Mouse (Mus musculus) MEL (cell line): ENCODE measurements around the gene Ankrd34c. TPM values are rescaled to one million over a fixed set of nuclear protein-coding genes. Genes with fewer than 3 reads are reported as not detected.

ENCODE experiments used
- DNase-seq: peaks from one replicate; pipeline ENCODE4 v3.0.0; 2011; ENCODE audit warnings: low read depth, low spot score
- H3K27ac ChIP-seq: 2 replicates; pipeline ENCODE4 v1.5.1; 2012; ENCODE audit warnings: low read depth, mild to moderate bottlenecking, control low read depth, low read length, moderate library complexity; ENCODE audit not compliant: control insufficient read depth
- H3K27me3 ChIP-seq, 2 experiments: fragments of 150-350 bp in 1 of 2; sonication (generic) in 1 of 2; 2 replicates each; pipeline ENCODE4 v1.6.1; 2012; ENCODE audit warnings: low read length in 2 of 2, mild to moderate bottlenecking in 2 of 2, improper control_type of control experiment in 1 of 2, moderate library complexity in 1 of 2; ENCODE audit not compliant: insufficient read depth in 2 of 2, control insufficient read depth in 1 of 2
- H3K36me3 ChIP-seq, 2 experiments: 2 replicates each; pipeline ENCODE4 v1.6.1; 2012 to 2014; ENCODE audit warnings: low read length in 2 of 2, improper control_type of control experiment in 1 of 2, inconsistent platforms in 1 of 2, mild to moderate bottlenecking in 1 of 2; ENCODE audit not compliant: insufficient read depth in 2 of 2, control insufficient read depth in 1 of 2
- H3K4me1 ChIP-seq, 2 experiments: fragments of 150-350 bp in 1 of 2; sonication (generic) in 1 of 2; 2 replicates each; pipeline ENCODE4 v1.6.1; 2012; ENCODE audit warnings: low read length in 2 of 2, improper control_type of control experiment in 1 of 2, mild to moderate bottlenecking in 1 of 2; ENCODE audit not compliant: insufficient read depth in 2 of 2, control insufficient read depth in 1 of 2
- H3K4me3 ChIP-seq, 2 experiments: fragments of 150-350 bp in 1 of 2; sonication (generic) in 1 of 2; 2 replicates each; pipeline ENCODE4 v1.5.1; 2012; ENCODE audit warnings: low read depth in 2 of 2, low read length in 2 of 2, mild to moderate bottlenecking in 2 of 2, moderate library complexity in 2 of 2, control low read depth in 1 of 2, improper control_type of control experiment in 1 of 2; ENCODE audit not compliant: control insufficient read depth in 1 of 2, insufficient read depth in 1 of 2
- H3K79me2 ChIP-seq: 2 replicates; pipeline ENCODE4 v1.6.1; 2012; ENCODE audit warnings: mild to moderate bottlenecking, low read length, moderate library complexity; ENCODE audit not compliant: control insufficient read depth, poor library complexity, insufficient read depth
- H3K9ac ChIP-seq: 2 replicates; pipeline ENCODE4 v1.6.1; 2012; ENCODE audit warnings: low read depth, mild to moderate bottlenecking, control low read depth, low read length, moderate library complexity; ENCODE audit not compliant: control insufficient read depth, poor library complexity, severe bottlenecking
- H3K9me3 ChIP-seq: fragments of 150-350 bp; sonication (generic); replicated peaks from 2 replicates; pipeline ENCODE4 v1.6.1; 2012; ENCODE audit warnings: mild to moderate bottlenecking, low read length, improper control_type of control experiment, moderate library complexity; ENCODE audit not compliant: insufficient read depth
- ETS1 ChIP-seq: IDR thresholded peaks from 2 replicates; pipeline ENCODE4 v1.6.1; 2012; ENCODE audit warnings: low read depth, mild to moderate bottlenecking, inconsistent platforms, low read length, improper control_type of control experiment, moderate library complexity
- HCFC1 ChIP-seq: IDR thresholded peaks from 2 replicates; pipeline ENCODE4 v1.6.1; 2012; ENCODE audit warnings: low read depth, mild to moderate bottlenecking, inconsistent platforms, low read length, improper control_type of control experiment, moderate library complexity
- KAT2A ChIP-seq: conservative IDR thresholded peaks from 2 replicates; pipeline ENCODE4 v1.6.1; 2012; ENCODE audit warnings: low read depth, low read length, improper control_type of control experiment, inconsistent platforms
- MAX ChIP-seq: IDR thresholded peaks from 2 replicates; pipeline ENCODE4 v1.6.1; 2011; ENCODE audit warnings: low read length, improper control_type of control experiment
- MEF2A ChIP-seq: IDR thresholded peaks from 2 replicates; pipeline ENCODE4 v1.6.1; 2014; ENCODE audit warnings: low read depth, mild to moderate bottlenecking, inconsistent platforms, low read length, improper control_type of control experiment; ENCODE audit not compliant: poor library complexity, insufficient replicate concordance, severe bottlenecking; ENCODE audit errors: extremely low read depth
- MYB ChIP-seq: IDR thresholded peaks from 2 replicates; pipeline ENCODE4 v1.6.1; 2011; ENCODE audit warnings: mild to moderate bottlenecking, low read depth, low read length, improper control_type of control experiment
- MYC ChIP-seq: IDR thresholded peaks from 2 replicates; pipeline ENCODE4 v1.6.1; 2011; ENCODE audit warnings: low read depth, mild to moderate bottlenecking, low read length, improper control_type of control experiment, moderate library complexity
- NELFE ChIP-seq: IDR thresholded peaks from 2 replicates; pipeline ENCODE4 v1.6.1; 2011; ENCODE audit warnings: low read depth, low read length, improper control_type of control experiment
- NRF1 ChIP-seq: IDR thresholded peaks from 2 replicates; pipeline ENCODE4 v1.6.1; 2014; ENCODE audit warnings: low read depth, mild to moderate bottlenecking, inconsistent platforms, low read length, improper control_type of control experiment, moderate library complexity; ENCODE audit not compliant: poor library complexity, insufficient read depth, severe bottlenecking
- POLR2AphosphoS2 ChIP-seq: IDR thresholded peaks from 2 replicates; pipeline ENCODE4 v1.6.1; 2011; ENCODE audit warnings: low read length, improper control_type of control experiment
- RCOR1 ChIP-seq: IDR thresholded peaks from 2 replicates; pipeline ENCODE4 v1.6.1; 2012; ENCODE audit warnings: low read depth, mild to moderate bottlenecking, inconsistent platforms, low read length, improper control_type of control experiment
- SIN3A ChIP-seq: IDR thresholded peaks from 2 replicates; pipeline ENCODE4 v1.6.1; 2012; ENCODE audit warnings: low read length, improper control_type of control experiment, inconsistent platforms
- UBTF ChIP-seq: IDR thresholded peaks from 2 replicates; pipeline ENCODE4 v1.6.1; 2012; ENCODE audit warnings: low read depth, mild to moderate bottlenecking, inconsistent platforms, low read length, improper control_type of control experiment, moderate library complexity, borderline replicate concordance; ENCODE audit not compliant: insufficient read depth
- USF1 ChIP-seq: IDR thresholded peaks from 2 replicates; pipeline ENCODE4 v1.6.1; 2014; ENCODE audit warnings: low read depth, mild to moderate bottlenecking, inconsistent platforms, low read length, improper control_type of control experiment, moderate library complexity
- polyA plus RNA-seq, 2 experiments: library from polyadenylated mRNA; stranded (reverse) in 1 of 2; unstranded in 1 of 2; fragments of >175 nt in 1 of 2; fragments of >200 nt in 1 of 2; gene quantifications; 2 replicates each; pipeline versions ENCODE4 v1.2.1 to v1.2.4; 2012; ENCODE audit warnings: low replicate concordance in 2 of 2, low read depth in 1 of 2; ENCODE audit not compliant: insufficient read length in 2 of 2, insufficient read depth in 1 of 2, missing spikeins in 1 of 2
- total RNA-seq: library from RNA; depleted of rRNA; stranded (reverse); fragments of 300-350 nt; gene quantifications from 2 replicates; pipeline ENCODE4 v1.2.3, GENCODE M21; 2012

Ankrd34c gene
- total and polyA plus RNA-seq, 3 experiments, result not detected

DNA sequence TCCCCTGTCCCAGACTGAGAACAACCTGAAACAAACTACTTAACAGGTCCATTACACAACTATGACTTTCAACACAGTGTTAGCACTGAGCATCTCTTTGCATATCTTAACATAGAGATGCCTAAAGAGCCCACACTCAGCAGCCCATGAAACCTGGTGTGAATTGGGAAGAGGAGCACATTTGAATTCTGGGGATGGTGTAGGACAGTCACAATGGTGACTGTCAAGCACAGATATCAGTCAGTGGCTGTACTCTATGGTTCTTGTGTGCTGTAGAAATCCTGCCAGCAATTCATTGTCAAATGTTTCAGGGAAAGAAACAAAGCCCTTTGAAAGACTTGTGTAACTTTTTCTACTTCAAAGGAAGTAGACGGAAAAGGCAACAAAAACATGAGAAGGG is 23.7 kb upstream of the Ankrd34c start (continued):
- TF ChIP-seq MEF2A, result no peak
- TF ChIP-seq HCFC1, result no peak

DNA sequence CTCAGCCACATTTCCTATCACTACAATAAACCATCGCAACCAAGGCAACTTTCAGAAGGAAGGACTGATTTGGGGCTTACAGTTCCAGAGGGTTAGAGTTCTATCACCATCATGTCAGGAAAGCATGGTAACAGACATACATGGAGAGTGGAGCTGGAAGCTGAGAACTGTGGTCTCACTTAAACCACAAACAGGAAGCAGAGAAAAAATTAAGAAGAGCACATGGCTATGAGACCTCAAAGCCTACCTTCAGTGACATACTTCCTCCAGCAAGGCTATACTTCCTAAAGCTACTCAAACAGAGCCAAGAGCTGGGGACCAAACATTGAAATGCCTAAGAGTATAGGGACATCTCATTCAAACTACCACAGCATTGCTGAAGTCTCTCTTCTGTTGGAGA is 20.3 kb upstream of the Ankrd34c start:
- Histone ChIP-seq H3K27ac (no peak overlapping the region), H3K4me1 (no peaks in the 10 kb centered on the region), H3K9me3 (no peaks in the 10 kb centered on the region), H3K36me3 (no peaks in the 10 kb centered on the region), H3K4me3 (no peak overlapping the region), H3K27me3 (no peaks in the 10 kb centered on the region), H3K9ac (no peak overlapping the region), H3K79me2 (no peaks in the 10 kb centered on the region)
- DNase-seq, result no peak
- TF ChIP-seq UBTF (no peak), KAT2A (no peak), MYB (no peak), MEF2A (no peak), ETS1 (no peak), USF1 (no peak), MYC (no peak), RCOR1 (no peak), POLR2AphosphoS2 (no peak), NELFE (no peak), SIN3A (no peak), NRF1 (no peak)

DNA sequence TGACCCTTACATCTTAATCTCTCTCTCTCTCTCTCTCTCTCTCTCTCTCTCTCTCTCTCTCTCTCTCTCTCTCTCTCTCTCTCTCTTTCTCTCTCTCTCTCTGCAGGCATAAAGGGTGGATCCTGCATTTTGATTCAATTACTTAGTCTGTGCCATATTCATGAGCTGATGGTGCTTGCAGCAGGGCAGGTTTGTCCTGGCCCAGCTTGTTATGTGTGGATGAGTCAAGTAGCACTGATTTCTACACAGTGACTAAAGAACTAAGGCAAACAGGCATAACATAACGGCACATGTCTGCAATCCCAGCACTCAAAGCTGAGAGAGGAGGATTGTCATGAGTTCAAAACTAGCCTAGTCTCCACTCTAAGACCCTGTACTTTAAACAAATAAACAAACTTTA is 19.9 kb upstream of the Ankrd34c start:
- DNase-seq, result no peak
- TF ChIP-seq MAX, result no peak
- Histone ChIP-seq H3K27ac (no peak overlapping the region), H3K9me3 (no peaks in the 10 kb centered on the region), H3K4me1 (no peaks in the 10 kb centered on the region), H3K79me2 (no peaks in the 10 kb centered on the region), H3K4me3 (no peak overlapping the region), H3K36me3 (no peaks in the 10 kb centered on the region), H3K27me3 (no peaks in the 10 kb centered on the region), H3K9ac (no peak overlapping the region)
